Mouse (Mus musculus) regulatory T cell (primary cell): ENCODE results near the gene Sugp2.

Source experiments
- in situ Hi-C: fragments of 300-600 bp; cut with MboI, MseI; formaldehyde crosslinking; loops from one replicate; pipeline ENCODE4 v1.15.1; 2025; ENCODE audit warnings: high pct_unique_total_duplicates

Gene Sugp2

DNA sequence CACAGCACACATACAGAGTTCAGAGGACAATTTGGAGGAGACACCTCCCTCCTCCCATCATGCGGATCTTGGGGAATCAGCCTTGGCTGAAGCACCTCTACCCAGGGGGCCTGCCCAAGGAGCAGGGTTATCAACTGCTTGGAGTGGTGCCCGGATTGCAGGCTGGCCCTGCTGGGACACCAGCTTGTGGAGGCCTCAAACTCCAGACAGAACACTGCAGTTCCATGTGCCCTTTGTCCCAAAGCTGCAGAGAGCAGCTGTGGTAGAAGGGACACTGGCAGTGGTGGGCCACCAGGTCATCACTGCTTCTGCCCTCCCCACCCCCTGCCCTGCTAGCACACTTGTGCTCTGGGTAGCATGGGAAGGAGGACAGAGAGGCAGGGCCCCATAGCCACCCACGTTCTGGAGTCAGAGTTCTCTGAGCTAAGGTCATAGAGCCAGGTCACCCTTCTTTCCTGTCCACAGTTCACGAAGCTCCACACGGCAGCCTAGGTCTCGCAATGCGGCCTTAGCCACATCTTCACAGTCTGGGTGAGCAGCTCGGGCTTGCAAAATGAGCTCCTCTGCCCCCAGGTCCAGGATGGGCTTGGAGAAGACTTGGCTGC is 13.7 kb upstream of the Sugp2 start:
- in situ Hi-C loops: no loop called here

- in situ Hi-C loops: no loop called here
These were observed 13.1 kb upstream of the Sugp2 start for GRCm38 (mm10) chr8:70220911-70221310.

GRCm38 (mm10) chr8:70222041-70222440 is 12.0 kb upstream of the Sugp2 start:
- in situ Hi-C loops: no loop called here

- in situ Hi-C loops: no loop called here
These were observed 10.7 kb upstream of the Sugp2 start for GRCm38 (mm10) chr8:70223341-70223740.

DNA sequence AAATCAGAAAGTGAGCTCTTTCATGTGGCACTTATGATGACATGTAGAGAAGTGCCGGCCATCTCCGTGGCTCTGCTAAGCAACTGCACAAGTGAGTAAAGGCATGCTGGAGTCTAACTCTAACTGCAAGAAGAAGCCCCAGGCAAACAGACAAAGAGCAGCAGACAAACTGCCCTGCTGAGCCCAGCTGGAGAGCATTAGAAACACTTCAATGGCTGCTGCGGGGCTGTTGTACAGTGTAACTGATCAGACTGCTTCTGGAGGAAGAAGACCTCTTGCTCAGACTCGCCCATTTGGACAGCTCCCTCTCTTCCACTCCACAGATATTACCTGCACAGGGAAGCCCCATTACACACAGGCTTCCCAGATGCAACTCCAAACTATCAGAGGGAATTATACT is 6.0 kb upstream of the Sugp2 start:
- in situ Hi-C loops: no loop called here

DNA sequence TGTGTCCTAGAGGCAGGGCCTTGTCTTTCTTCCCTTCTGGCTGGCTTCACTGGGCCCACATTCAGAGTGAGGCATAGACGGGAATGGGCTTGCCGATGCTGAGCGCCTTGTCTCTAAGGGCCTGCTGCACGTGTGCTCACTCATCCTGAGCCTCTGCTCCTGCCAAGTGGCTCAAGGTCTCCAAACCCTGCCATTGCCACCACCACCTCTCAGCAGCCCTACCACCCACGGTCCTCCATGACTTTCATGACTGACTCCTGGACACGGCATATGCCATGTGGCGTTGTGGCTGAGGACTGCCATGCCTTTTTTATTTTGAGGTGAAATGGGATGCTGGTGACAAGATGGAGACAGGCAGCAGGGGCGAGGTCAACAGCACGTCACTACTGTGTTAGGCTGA is 3.2 kb upstream of the Sugp2 start:
- in situ Hi-C loops: loop anchor here (10.0 kb wide), 1 partner anchor 1984 kb away; the partner anchor contains the start of genes Cib3, Fam32a and Gm11034

DNA sequence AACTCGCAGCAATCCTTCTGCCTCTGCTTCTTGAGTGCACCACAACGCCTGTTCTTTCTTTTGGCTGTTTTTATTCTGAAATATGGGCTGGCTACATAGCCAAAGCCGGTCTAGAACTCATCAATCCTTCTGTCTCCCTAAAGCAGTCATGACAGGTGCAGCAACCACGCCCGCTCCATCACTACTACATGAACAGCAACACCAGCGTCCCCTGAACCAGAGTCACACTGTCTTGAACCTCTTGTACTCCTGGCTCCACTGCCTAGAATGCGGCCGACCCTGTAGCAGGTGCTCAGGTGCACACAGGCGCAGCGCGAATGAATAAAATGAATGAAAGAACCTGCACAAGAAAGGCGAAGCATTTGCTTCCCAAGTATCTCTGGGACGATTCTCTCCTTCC is 420 bp upstream of the Sugp2 start:
- in situ Hi-C loops: loop anchor here (10.0 kb wide), 1 partner anchor 1981 kb away; the partner anchor contains the start of genes Cib3, Fam32a and Gm11034

- in situ Hi-C loops: loop anchor here (10.0 kb wide), 1 partner anchor 1980 kb away; the partner anchor contains the start of genes Cib3, Fam32a and Gm11034
These were observed 729 bp downstream of the Sugp2 start for GRCm38 (mm10) chr8:70234781-70235128.

DNA sequence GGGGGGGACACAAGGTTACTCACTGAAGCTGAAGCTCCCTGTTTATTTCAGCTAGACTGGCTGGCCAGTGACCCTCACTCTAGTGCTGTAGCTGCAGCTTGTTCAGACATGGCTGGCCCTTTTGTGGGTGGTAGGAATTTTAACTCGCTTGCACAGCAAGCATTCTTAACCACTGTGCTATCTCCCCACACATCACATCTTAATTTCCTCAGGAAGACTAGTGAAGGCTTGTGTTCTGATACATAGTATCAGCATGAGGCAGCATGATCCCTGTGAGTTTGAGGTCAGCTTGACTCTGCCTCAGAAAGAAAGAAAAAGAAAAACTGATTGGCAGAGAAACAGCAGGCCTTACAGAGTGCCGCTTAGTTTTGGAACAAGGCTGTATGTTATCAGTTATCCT is 3.8 kb downstream of the Sugp2 start:
- in situ Hi-C loops: loop anchor here (10.0 kb wide), 1 partner anchor 1977 kb away; the partner anchor contains the start of genes Cib3, Fam32a and Gm11034

GRCm38 (mm10) chr8:70240642-70241041 is 6.6 kb downstream of the Sugp2 start:
- in situ Hi-C loops: no loop called here

DNA sequence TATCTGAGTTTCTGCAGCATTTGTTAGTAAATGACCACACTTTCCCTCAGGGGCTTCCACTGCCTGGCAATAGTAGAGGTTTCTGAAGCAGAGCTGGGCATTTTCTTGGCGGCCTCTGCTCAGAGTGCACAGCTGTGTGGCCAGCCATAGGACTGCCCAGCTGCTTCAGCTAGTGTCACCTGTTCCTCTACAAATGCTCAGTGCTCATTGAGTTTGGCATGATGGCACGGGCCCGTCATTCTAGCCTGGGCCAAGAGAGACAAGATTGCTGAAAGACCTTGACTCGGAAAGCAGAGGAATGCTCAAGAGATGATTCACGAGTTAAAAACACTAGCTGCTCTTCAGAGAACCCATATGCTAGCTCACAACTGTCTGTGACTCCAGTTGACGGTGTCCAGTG is 12.6 kb downstream of the Sugp2 start:
- in situ Hi-C loops: no loop called here

GRCm38 (mm10) chr8:70247841-70248240 is 13.8 kb downstream of the Sugp2 start:
- in situ Hi-C loops: no loop called here

GRCm38 (mm10) chr8:70254628-70255027 is 20.6 kb downstream of the Sugp2 start:
- in situ Hi-C loops: no loop called here

DNA sequence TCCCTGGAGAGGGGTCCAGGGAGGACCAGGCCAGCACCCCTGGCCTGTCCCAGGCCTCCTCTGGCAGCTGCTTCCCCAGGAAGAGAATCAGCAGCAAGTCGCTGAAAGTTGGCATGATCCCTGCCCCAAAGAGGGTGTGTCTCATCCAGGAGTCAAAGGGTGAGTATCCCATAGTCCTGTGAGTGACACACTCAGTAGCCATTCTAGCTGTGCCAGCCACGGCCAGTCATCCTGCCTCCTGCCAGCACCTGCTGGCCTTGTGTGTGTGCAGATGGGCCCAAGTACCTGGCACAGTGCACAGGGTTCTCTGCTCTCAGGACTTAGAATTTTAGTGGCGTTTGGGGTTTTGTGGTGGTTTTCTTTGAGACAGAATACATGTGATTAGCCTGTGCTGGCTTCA is 23.4 kb downstream of the Sugp2 start:
- in situ Hi-C loops: no loop called here

- in situ Hi-C loops: no loop called here
These were observed 24.6 kb downstream of the Sugp2 start for GRCm38 (mm10) chr8:70258600-70258999.

- in situ Hi-C loops: no loop called here
These were observed 25.0 kb downstream of the Sugp2 start for GRCm38 (mm10) chr8:70259043-70259442.

GRCm38 (mm10) chr8:70267674-70268073 is 33.6 kb downstream of the Sugp2 start:
- in situ Hi-C loops: no loop called here

GRCm38 (mm10) chr8:70268311-70268710 is 34.3 kb downstream of the Sugp2 start:
- in situ Hi-C loops: no loop called here

GRCm38 (mm10) chr8:70268799-70269565 is 35.0 kb downstream of the Sugp2 start:
- in situ Hi-C loops: no loop called here

GRCm38 (mm10) chr8:70272949-70273348 is 38.9 kb downstream of the Sugp2 start:
- in situ Hi-C loops: no loop called here

DNA sequence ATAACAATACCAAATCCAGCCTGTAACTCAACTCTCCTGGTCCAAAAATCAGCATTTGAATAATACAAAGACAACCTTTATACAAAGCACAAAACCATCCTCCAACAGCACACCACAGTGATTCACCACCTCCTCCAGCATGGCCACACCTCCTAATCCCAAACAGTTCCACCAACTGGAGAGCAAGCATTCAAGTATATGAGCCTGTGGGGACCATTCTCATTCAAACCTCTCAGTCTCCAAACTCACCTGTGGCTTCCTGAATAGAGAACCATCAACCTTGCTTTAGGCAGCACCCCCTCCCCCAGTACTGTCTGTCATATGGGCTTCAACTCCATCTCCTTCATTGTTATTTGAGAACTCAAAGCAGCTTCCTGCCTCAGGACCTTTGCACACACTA is 40.3 kb downstream of the Sugp2 start:
- in situ Hi-C loops: no loop called here

- in situ Hi-C loops: no loop called here
These were observed 42.5 kb downstream of the Sugp2 start for GRCm38 (mm10) chr8:70276476-70276875.

- in situ Hi-C loops: no loop called here
These were observed 44.1 kb downstream of the Sugp2 start for GRCm38 (mm10) chr8:70278175-70278574.
